Mouse (Mus musculus): ENCODE measurements around the gene Cdh26. TPM values are rescaled to one million over a fixed set of nuclear protein-coding genes. Genes with fewer than 3 reads are reported as not detected.

The Cdh26 gene
- total and polyA plus RNA-seq, 2 experiments from 2014 or later, result 0.32 to 0.49 TPM

DNA sequence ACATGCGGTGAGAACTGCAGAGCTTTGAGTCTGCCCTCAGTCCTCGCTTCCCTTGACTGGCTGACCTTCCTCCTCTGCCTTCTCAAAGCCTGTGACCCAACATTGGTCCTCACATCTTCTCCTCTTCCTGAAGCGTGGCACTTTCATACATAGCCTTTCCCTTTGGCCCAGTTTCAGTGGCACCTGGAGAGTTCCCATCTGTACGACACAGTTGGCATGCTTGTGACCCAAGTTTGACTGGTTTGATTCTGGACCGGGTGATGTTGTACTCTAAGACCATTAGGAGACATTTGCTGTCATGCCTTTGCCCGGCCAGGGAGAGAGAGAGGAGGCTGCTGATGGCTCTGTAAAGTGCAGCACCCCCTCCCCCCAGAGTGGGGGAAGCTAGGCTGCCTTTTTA is 96.4 kb downstream of the Cdh26 start:
- DNase-seq (ENCODE audit: low spot score), result no peak
- Histone ChIP-seq H3K9me3 (ENCODE audit: low read length) (no peaks in the 10 kb centered on the region), H3K4me2 (ENCODE audit: low read depth, low read length, poor library complexity, severe bottlenecking) (no peak overlapping the region), H3K36me3 (ENCODE audit: insufficient read depth, low read length) (no peaks in the 10 kb centered on the region), H3K4me3 (ENCODE audit: low read depth, low read length) (no peak overlapping the region), H3K27ac (ENCODE audit: low read depth, low read length) (no peak overlapping the region), H3K9ac (replicated peaks; ENCODE audit: low read length, poor library complexity, severe bottlenecking) (no peak overlapping the region), H3K4me1 (ENCODE audit: insufficient read depth, low read length) (no peaks in the 10 kb centered on the region), H3K27me3 (ENCODE audit: insufficient read depth, low read length) (no peaks in the 10 kb centered on the region)
- ATAC-seq (ENCODE audit: low FRiP score), result no peak
- 90% methylated on average over 6 of the region's 6 CpGs for WGBS
- no peak for TF ChIP-seq CTCF (IDR thresholded peaks at IDR 0.05)

DNA sequence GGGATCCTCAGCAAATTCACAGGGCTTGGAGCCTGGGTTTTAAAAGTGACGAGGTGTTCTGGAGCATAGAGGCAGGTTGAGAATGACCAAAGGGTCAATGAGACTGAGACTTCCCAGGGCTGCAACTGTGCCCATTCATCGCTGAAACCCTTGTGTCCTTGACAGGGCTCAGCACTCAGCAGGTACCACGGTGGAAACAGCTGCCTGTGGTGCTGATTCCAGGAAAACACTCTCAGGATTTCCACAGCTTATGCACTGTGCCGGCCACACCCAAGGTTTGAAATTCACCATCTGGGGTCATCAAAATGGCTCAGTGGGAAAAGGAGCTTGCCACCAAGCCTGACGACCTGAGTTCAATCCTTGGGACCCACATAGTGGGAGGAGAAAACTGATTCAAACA is 100.9 kb downstream of the Cdh26 start:
- WGBS, result 70% methylated on average over 5 of the region's 5 CpGs
- no peaks in the 10 kb centered on the region for H3K9me3 ChIP-seq (ENCODE audit: low read length)
- H3K4me1 ChIP-seq (ENCODE audit: insufficient read depth, low read length), result no peaks in the 10 kb centered on the region
- H3K4me3 ChIP-seq (ENCODE audit: low read depth, low read length), result no peak overlapping the region
- no peak overlapping the region for H3K4me2 ChIP-seq (ENCODE audit: low read depth, low read length, poor library complexity, severe bottlenecking)
- no peak for TF ChIP-seq CTCF (IDR thresholded peaks at IDR 0.05)
- H3K27ac ChIP-seq (ENCODE audit: low read depth, low read length), result no peak overlapping the region
- ATAC-seq (ENCODE audit: low FRiP score), result no peak
- H3K36me3 ChIP-seq (ENCODE audit: insufficient read depth, low read length), result no peaks in the 10 kb centered on the region
- DNase-seq (ENCODE audit: low spot score), result no peak
- no peak overlapping the region for H3K9ac ChIP-seq (replicated peaks; ENCODE audit: low read length, poor library complexity, severe bottlenecking)
- no peaks in the 10 kb centered on the region for H3K27me3 ChIP-seq (ENCODE audit: insufficient read depth, low read length)

GRCm38 (mm10) chr2:178536574-178536973 is 106.2 kb downstream of the Cdh26 start:
- WGBS, result 79% methylated on average over 4 of the region's 4 CpGs
- TF ChIP-seq CTCF (IDR thresholded peaks at IDR 0.05), result no peak
- no peak for ATAC-seq (ENCODE audit: low FRiP score)

More at GRCm38 (mm10) chr2:178536574-178536973, 106.2 kb downstream of the Cdh26 start:
- Histone ChIP-seq H3K4me2 (ENCODE audit: low read depth, low read length, poor library complexity, severe bottlenecking) (no peak overlapping the region), H3K9ac (replicated peaks; ENCODE audit: low read length, poor library complexity, severe bottlenecking) (no peak overlapping the region), H3K9me3 (ENCODE audit: low read length) (no peaks in the 10 kb centered on the region), H3K4me1 (ENCODE audit: insufficient read depth, low read length) (no peaks in the 10 kb centered on the region), H3K27ac (ENCODE audit: low read depth, low read length) (no peak overlapping the region), H3K4me3 (ENCODE audit: low read depth, low read length) (no peak overlapping the region), H3K36me3 (ENCODE audit: insufficient read depth, low read length) (no peaks in the 10 kb centered on the region), H3K27me3 (ENCODE audit: insufficient read depth, low read length) (no peaks in the 10 kb centered on the region)
- no peak for DNase-seq (ENCODE audit: low spot score)

Other genes with a start within 250 kb of the Cdh26 start
- gene Sycp2, start 22.8 kb upstream of the Cdh26 start, total RNA-seq (2014; rRNA removed), result 0.44 and 0.52 TPM in 2 replicates
- gene Sycp2, start 22.8 kb upstream of the Cdh26 start, polyA plus RNA-seq (2015; fragmentation: Nextera tagmentation; extraction: Ambion mirVana), result 0.36 and 0.44 TPM in 2 replicates
- 11.3 and 16.6 TPM in 2 replicates for gene Ppp1r3d, start 16.1 kb upstream of the Cdh26 start, total RNA-seq (2014; rRNA removed)
- 4.6 TPM in 2 replicates for gene Ppp1r3d, start 16.1 kb upstream of the Cdh26 start, polyA plus RNA-seq (2015; fragmentation: Nextera tagmentation; extraction: Ambion mirVana)
- gene Fam217b, start 16.0 kb upstream of the Cdh26 start, total RNA-seq (2014; rRNA removed), result 24.1 and 25.8 TPM in 2 replicates
- gene Fam217b, start 16.0 kb upstream of the Cdh26 start, polyA plus RNA-seq (2015; fragmentation: Nextera tagmentation; extraction: Ambion mirVana), result 26.4 and 28.1 TPM in 2 replicates